Mouse (Mus musculus): ENCODE measurements around the gene Fbxo31. TPM values are rescaled to one million over a fixed set of nuclear protein-coding genes. Genes with fewer than 3 reads are reported as not detected.

The Fbxo31 gene
- polyA plus RNA-seq, 1 experiment = 10.0 TPM

GRCm38 (mm10) chr8:121542901-121543300 is 35.7 kb downstream of the Fbxo31 start:
- Histone ChIP-seq H3K4me3 (ENCODE audit: insufficient read depth, low read length) (no peak overlapping the region), H3K27ac (ENCODE audit: insufficient read depth, low read depth, low read length) (no peak overlapping the region), H3K4me1 (ENCODE audit: control insufficient read depth, insufficient read depth, low read length) (no peaks in the 10 kb centered on the region; the same call in 1 of the 2 replicates)
- no peak for TF ChIP-seq POLR2A (IDR thresholded peaks at IDR 0.05; ENCODE audit: borderline replicate concordance, low read depth, low read length)
- TF ChIP-seq CTCF (IDR thresholded peaks at IDR 0.05; ENCODE audit: low read depth, low read length) = no peak

GRCm38 (mm10) chr8:121541862-121542261 is 36.7 kb downstream of the Fbxo31 start:
- TF ChIP-seq POLR2A (IDR thresholded peaks at IDR 0.05; ENCODE audit: borderline replicate concordance, low read depth, low read length) = no peak
- TF ChIP-seq CTCF (IDR thresholded peaks at IDR 0.05; ENCODE audit: low read depth, low read length) = no peak

GRCm38 (mm10) chr8:121532381-121532780 is 46.2 kb downstream of the Fbxo31 start:
- Histone ChIP-seq H3K4me3 (ENCODE audit: insufficient read depth, low read length) (no peak overlapping the region), H3K4me1 (ENCODE audit: control insufficient read depth, insufficient read depth, low read length) (no peaks in the 10 kb centered on the region), H3K27ac (ENCODE audit: insufficient read depth, low read depth, low read length) (no peak overlapping the region)
- TF ChIP-seq CTCF (IDR thresholded peaks at IDR 0.05; ENCODE audit: low read depth, low read length) (0 out of 2 replicates have a peak, but pooled peaks have one; percentile 19), POLR2A (IDR thresholded peaks at IDR 0.05; ENCODE audit: borderline replicate concordance, low read depth, low read length) (no peak)

More at GRCm38 (mm10) chr8:121541862-121542261, 36.7 kb downstream of the Fbxo31 start:
- Histone ChIP-seq H3K27ac (ENCODE audit: insufficient read depth, low read depth, low read length) (no peak overlapping the region), H3K4me3 (ENCODE audit: insufficient read depth, low read length) (no peak overlapping the region), H3K4me1 (ENCODE audit: control insufficient read depth, insufficient read depth, low read length) (no peaks in the 10 kb centered on the region)

- peaks cover 6% of the 10 kb centered on the region for H3K4me1 ChIP-seq (ENCODE audit: control insufficient read depth, insufficient read depth, low read length)
- no peak overlapping the region for H3K4me3 ChIP-seq (ENCODE audit: insufficient read depth, low read length)
- TF ChIP-seq CTCF (IDR thresholded peaks at IDR 0.05; ENCODE audit: low read depth, low read length) = no peak
- TF ChIP-seq POLR2A (IDR thresholded peaks at IDR 0.05; ENCODE audit: borderline replicate concordance, low read depth, low read length) = no peak
- H3K27ac ChIP-seq (ENCODE audit: insufficient read depth, low read depth, low read length) = no peak overlapping the region
These were observed 48.0 kb downstream of the Fbxo31 start for GRCm38 (mm10) chr8:121530639-121531038.

- no peak overlapping the region for H3K27ac ChIP-seq (ENCODE audit: insufficient read depth, low read depth, low read length)
- TF ChIP-seq POLR2A (IDR thresholded peaks at IDR 0.05; ENCODE audit: borderline replicate concordance, low read depth, low read length) (no peak), CTCF (IDR thresholded peaks at IDR 0.05; ENCODE audit: low read depth, low read length) (no peak)
- H3K4me3 ChIP-seq (ENCODE audit: insufficient read depth, low read length) = no peak overlapping the region
- H3K4me1 ChIP-seq (ENCODE audit: control insufficient read depth, insufficient read depth, low read length) = peaks cover 14% of the 10 kb centered on the region
These were observed 49.8 kb downstream of the Fbxo31 start for GRCm38 (mm10) chr8:121528790-121529189.

- H3K27ac ChIP-seq (ENCODE audit: insufficient read depth, low read depth, low read length) = no peak overlapping the region
- peaks cover 14% of the 10 kb centered on the region for H3K4me1 ChIP-seq (ENCODE audit: control insufficient read depth, insufficient read depth, low read length)
- TF ChIP-seq CTCF (IDR thresholded peaks at IDR 0.05; ENCODE audit: low read depth, low read length) = no peak
- no peak for TF ChIP-seq POLR2A (IDR thresholded peaks at IDR 0.05; ENCODE audit: borderline replicate concordance, low read depth, low read length)
- no peak overlapping the region for H3K4me3 ChIP-seq (ENCODE audit: insufficient read depth, low read length)
These were observed 50.9 kb downstream of the Fbxo31 start for GRCm38 (mm10) chr8:121527751-121528150.

- Histone ChIP-seq H3K4me1 (ENCODE audit: control insufficient read depth, insufficient read depth, low read length) (peaks cover 14% of the 10 kb centered on the region), H3K4me3 (ENCODE audit: insufficient read depth, low read length) (no peak overlapping the region), H3K27ac (ENCODE audit: insufficient read depth, low read depth, low read length) (no peak overlapping the region)
- TF ChIP-seq POLR2A (IDR thresholded peaks at IDR 0.05; ENCODE audit: borderline replicate concordance, low read depth, low read length) = no peak
- TF ChIP-seq CTCF (IDR thresholded peaks at IDR 0.05; ENCODE audit: low read depth, low read length) = no peak
These were observed 51.6 kb downstream of the Fbxo31 start for GRCm38 (mm10) chr8:121526811-121527550.

- TF ChIP-seq POLR2A (IDR thresholded peaks at IDR 0.05; ENCODE audit: borderline replicate concordance, low read depth, low read length) = no peak
- TF ChIP-seq CTCF (IDR thresholded peaks at IDR 0.05; ENCODE audit: low read depth, low read length) = no peak
- H3K27ac ChIP-seq (ENCODE audit: insufficient read depth, low read depth, low read length) = no peak overlapping the region
- H3K4me3 ChIP-seq (ENCODE audit: insufficient read depth, low read length) = no peak overlapping the region
- H3K4me1 ChIP-seq (ENCODE audit: control insufficient read depth, insufficient read depth, low read length) = peaks cover 14% of the 10 kb centered on the region
These were observed 53.3 kb downstream of the Fbxo31 start for GRCm38 (mm10) chr8:121525111-121525818.

GRCm38 (mm10) chr8:121513429-121513828 is 65.2 kb downstream of the Fbxo31 start:
- H3K4me1 ChIP-seq (ENCODE audit: control insufficient read depth, insufficient read depth, low read length) = no peaks in the 10 kb centered on the region
- no peak overlapping the region for H3K27ac ChIP-seq (ENCODE audit: insufficient read depth, low read depth, low read length)
- H3K4me3 ChIP-seq (ENCODE audit: insufficient read depth, low read length) = no peak overlapping the region
- TF ChIP-seq POLR2A (IDR thresholded peaks at IDR 0.05; ENCODE audit: borderline replicate concordance, low read depth, low read length) (no peak), CTCF (IDR thresholded peaks at IDR 0.05; ENCODE audit: low read depth, low read length) (peak; percentile 92)

- Histone ChIP-seq H3K4me3 (ENCODE audit: insufficient read depth, low read length) (no peak overlapping the region), H3K4me1 (ENCODE audit: control insufficient read depth, insufficient read depth, low read length) (no peaks in the 10 kb centered on the region), H3K27ac (ENCODE audit: insufficient read depth, low read depth, low read length) (no peak overlapping the region)
- TF ChIP-seq POLR2A (IDR thresholded peaks at IDR 0.05; ENCODE audit: borderline replicate concordance, low read depth, low read length) (no peak), CTCF (IDR thresholded peaks at IDR 0.05; ENCODE audit: low read depth, low read length) (no peak)
These were observed 66.9 kb downstream of the Fbxo31 start for GRCm38 (mm10) chr8:121511751-121512150.

Other genes starting within 250 kb of the Fbxo31 start
- gene 1700018B08Rik, start 34.5 kb downstream of the Fbxo31 start, polyA plus RNA-seq (2012; ENCODE audit: insufficient read depth, insufficient read length, missing spikeins) = not detected in 2 replicates
- 179 and 195 TPM in 2 replicates for gene Map1lc3b, start 11.6 kb upstream of the Fbxo31 start, polyA plus RNA-seq (2012; ENCODE audit: insufficient read depth, insufficient read length, missing spikeins)
- gene Zcchc14, start 74.1 kb upstream of the Fbxo31 start, polyA plus RNA-seq (2012; ENCODE audit: insufficient read depth, insufficient read length, missing spikeins) = 5.1 and 8.2 TPM in 2 replicates
- gene Jph3, start 150.8 kb upstream of the Fbxo31 start, polyA plus RNA-seq (2012; ENCODE audit: insufficient read depth, insufficient read length, missing spikeins) = not detected in 2 replicates